Mouse (Mus musculus) cortical plate, adult 2 months (tissue): ENCODE measurements around the gene Peli2.

Source experiments
- CTCF ChIP-seq: fragments of 200-500 bp; IDR thresholded peaks from 2 replicates; pipeline ENCODE4 v1.5.1; 2011; ENCODE audit warnings: mild to moderate bottlenecking, control low read depth, low read length; ENCODE audit not compliant: insufficient read depth; ENCODE audit errors: extremely low read depth
- POLR2A ChIP-seq: fragments of 200-500 bp; IDR thresholded peaks from 2 replicates; pipeline ENCODE4 v1.6.1; 2011; ENCODE audit warnings: mild to moderate bottlenecking, low read length, control low read depth; ENCODE audit not compliant: insufficient read depth; ENCODE audit errors: extremely low read depth

DNA sequence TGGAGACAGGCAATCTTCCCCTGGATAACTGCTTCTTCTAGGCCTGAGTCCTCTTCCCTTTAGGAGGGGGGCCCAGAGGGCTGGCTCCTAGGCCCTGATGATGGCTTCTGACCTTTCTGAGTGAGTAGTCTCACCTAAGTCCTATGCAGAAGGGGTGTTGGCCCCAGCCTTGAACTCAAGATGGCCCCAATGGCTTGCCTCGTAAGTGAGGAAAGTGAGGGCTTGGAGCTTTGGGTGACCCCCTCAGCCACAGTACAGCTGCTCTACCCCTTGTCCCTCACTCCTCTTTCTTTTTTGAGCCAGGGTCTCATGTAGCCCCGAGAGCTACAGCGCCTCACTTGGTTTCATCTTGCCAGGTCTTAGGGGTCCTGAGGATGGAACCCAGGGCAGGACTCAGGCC lies 11.6 kb downstream of the Peli2 start:
- TF ChIP-seq CTCF (no peak), POLR2A (no peak)
